Mouse (Mus musculus): ENCODE data around the gene Atp8a1. TPM values are rescaled to one million over a fixed set of nuclear protein-coding genes. Genes with fewer than 3 reads are reported as not detected.

Gene Atp8a1
- total RNA-seq (2021), result 100 to 1,000 TPM; 158 to 197 TPM

GRCm38 (mm10) chr5:67847253-67848165 is at the start of gene Atp8a1:
Gene Atp8a1 (minus strand): TSS chr5:67847434.
- intact Hi-C loops (cut with DNase I), result loop anchor here (2.0 to 10.0 kb wide), 5 partner anchors 45 to 247 kb away; no protein-coding TSS in a partner anchor

GRCm38 (mm10) chr5:67884422-67885210 is 37.4 kb upstream of the Atp8a1 start:
- DNase-seq (ENCODE audit: low spot score in 2 of 2), result no peak
- intact Hi-C loops (cut with DNase I), result no loop called here

More at GRCm38 (mm10) chr5:67847253-67848165, at the start of gene Atp8a1:
- peak; percentile 98 to 99 for DNase-seq (ENCODE audit: low spot score in 2 of 2)

GRCm38 (mm10) chr5:67883564-67884171 is 36.4 kb upstream of the Atp8a1 start:
- intact Hi-C loops (cut with DNase I), result no loop called here
- no peak for DNase-seq (ENCODE audit: low spot score in 2 of 2)

- intact Hi-C loops (cut with DNase I), result no loop called here
- DNase-seq (ENCODE audit: low spot score in 2 of 2), result no peak
Observed at GRCm38 (mm10) chr5:67871414-67871813, 24.2 kb upstream of the Atp8a1 start.

- no peak for DNase-seq (ENCODE audit: low spot score in 2 of 2)
- intact Hi-C loops (cut with DNase I), result no loop called here
Observed at GRCm38 (mm10) chr5:67866221-67866620, 19.0 kb upstream of the Atp8a1 start.

- DNase-seq (ENCODE audit: low spot score in 2 of 2), result no peak
- intact Hi-C loops (cut with DNase I), result no loop called here
Observed at GRCm38 (mm10) chr5:67865670-67866069, 18.4 kb upstream of the Atp8a1 start.

GRCm38 (mm10) chr5:67864508-67865060 is 17.4 kb upstream of the Atp8a1 start:
- DNase-seq (ENCODE audit: low spot score in 2 of 2), result no peak
- intact Hi-C loops (cut with DNase I), result no loop called here

GRCm38 (mm10) chr5:67863950-67864391 is 16.7 kb upstream of the Atp8a1 start:
- no peak for DNase-seq (ENCODE audit: low spot score in 2 of 2)
- intact Hi-C loops (cut with DNase I), result no loop called here

- intact Hi-C loops (cut with DNase I), result no loop called here
- DNase-seq (ENCODE audit: low spot score in 2 of 2), result no peak
Observed at GRCm38 (mm10) chr5:67854963-67855606, 7.9 kb upstream of the Atp8a1 start.

- intact Hi-C loops (cut with DNase I), result no loop called here
- no peak for DNase-seq (ENCODE audit: low spot score in 2 of 2)
Observed at GRCm38 (mm10) chr5:67852860-67853259, 5.6 kb upstream of the Atp8a1 start.

- intact Hi-C loops (cut with DNase I), result loop anchor here (5.0 to 10.0 kb wide), 4 partner anchors 47 to 245 kb away; no protein-coding TSS in a partner anchor
- no peak for DNase-seq (ENCODE audit: low spot score in 2 of 2)
Observed at GRCm38 (mm10) chr5:67849411-67849810, 2.2 kb upstream of the Atp8a1 start.

- DNase-seq (ENCODE audit: low spot score in 2 of 2), result no peak
- intact Hi-C loops (cut with DNase I), result loop anchor here (5.0 to 10.0 kb wide), 4 partner anchors 46 to 246 kb away; no protein-coding TSS in a partner anchor
Observed at GRCm38 (mm10) chr5:67848511-67849014, 1.3 kb upstream of the Atp8a1 start.

- peak; percentile 59 to 61 for DNase-seq (ENCODE audit: low spot score in 2 of 2)
- intact Hi-C loops (cut with DNase I), result loop anchor here (2.0 to 10.0 kb wide), 5 partner anchors 44 to 248 kb away; no protein-coding TSS in a partner anchor
Observed at GRCm38 (mm10) chr5:67846361-67847224, 641 bp downstream of the Atp8a1 start.

- intact Hi-C loops (cut with DNase I), result loop anchor here (2.0 to 10.0 kb wide), 5 partner anchors 43 to 250 kb away; no protein-coding TSS in a partner anchor
- no peak for DNase-seq (ENCODE audit: low spot score in 2 of 2)
Observed at GRCm38 (mm10) chr5:67845190-67845691, 2.0 kb downstream of the Atp8a1 start.

GRCm38 (mm10) chr5:67844070-67844469 is 3.2 kb downstream of the Atp8a1 start:
- intact Hi-C loops (cut with DNase I), result loop anchor here (2.0 to 10.0 kb wide), 2 partner anchors 87 to 251 kb away; no protein-coding TSS in a partner anchor
- no peak for DNase-seq (ENCODE audit: low spot score in 2 of 2)

GRCm38 (mm10) chr5:67842306-67842705 is 4.9 kb downstream of the Atp8a1 start:
- intact Hi-C loops (cut with DNase I), result loop anchor here (10.0 kb wide), 1 partner anchor 252 kb away; no protein-coding TSS in a partner anchor

GRCm38 (mm10) chr5:67833841-67834240 is 13.4 kb downstream of the Atp8a1 start:
- intact Hi-C loops (cut with DNase I), result no loop called here
- DNase-seq (ENCODE audit: low spot score in 2 of 2), result no peak

More at GRCm38 (mm10) chr5:67842306-67842705, 4.9 kb downstream of the Atp8a1 start:
- no peak for DNase-seq (ENCODE audit: low spot score in 2 of 2)
